Mouse (Mus musculus) hindbrain, embryonic 15.5 days (tissue): ENCODE results near the gene Fam189b. TPM values are rescaled to one million over a fixed set of nuclear protein-coding genes. Genes with fewer than 3 reads are reported as not detected.
A peak's percentile ranks its signal among the peaks of the same experiment; 100 is the strongest.

ENCODE experiments used
- ATAC-seq: fragments of 200-750 bp; cut with Nextera tagmentation; 2 replicates; pipeline ENCODE4 v1.8.0; 2017; ENCODE audit warnings: low read depth, moderate number of reproducible peaks, moderate TSS enrichment; ENCODE audit not compliant: low FRiP score
- H3K27ac ChIP-seq: fragments of 300-500 bp; sonication (generic); replicated peaks from 2 replicates; pipeline ENCODE4 v1.5.1; 2015; ENCODE audit warnings: mild to moderate bottlenecking, inconsistent platforms
- H3K27me3 ChIP-seq: fragments of 300-500 bp; sonication (generic); 2 replicates; pipeline ENCODE4 v1.6.1; 2015; ENCODE audit warnings: control low read depth, inconsistent platforms
- H3K36me3 ChIP-seq: fragments of 300-500 bp; sonication (generic); 2 replicates; pipeline ENCODE4 v1.6.1; 2015; ENCODE audit warnings: control low read depth, inconsistent platforms
- H3K4me1 ChIP-seq: fragments of 300-500 bp; sonication (generic); replicated peaks from 2 replicates; pipeline ENCODE4 v1.6.1; 2015; ENCODE audit warnings: control low read depth, inconsistent platforms
- H3K4me2 ChIP-seq: fragments of 300-500 bp; sonication (generic); 2 replicates; pipeline ENCODE4 v1.6.1; 2015; ENCODE audit warnings: moderate library complexity, mild to moderate bottlenecking, inconsistent platforms
- H3K4me3 ChIP-seq: fragments of 300-500 bp; sonication (generic); 2 replicates; pipeline ENCODE4 v1.5.1; 2015; ENCODE audit warnings: mild to moderate bottlenecking, inconsistent platforms
- H3K9ac ChIP-seq: fragments of 300-500 bp; sonication (generic); 2 replicates; pipeline ENCODE4 v1.6.1; 2015; ENCODE audit warnings: inconsistent platforms
- H3K9me3 ChIP-seq: fragments of 300-500 bp; sonication (generic); 2 replicates; pipeline ENCODE4 v1.6.1; 2016; ENCODE audit warnings: control low read depth, inconsistent platforms
- WGBS: fragments of 180-500 bp; shearing (Covaris S2); methylation state at CpG from one replicate; pipeline ENCODE4 v1.1.7; 2015; 5-methylcytosine and 5-hydroxymethylcytosine counted together
- polyA plus RNA-seq: library from polyadenylated mRNA; unstranded; fragments of >200 nt; fragmentation: Nextera tagmentation; extraction: Ambion mirVana; gene quantifications from 2 replicates; pipeline ENCODE4 v1.2.1, GENCODE M21; 2015

Gene Fam189b
- polyA plus RNA-seq, 1 experiment from 2014 or later, result 39.2 TPM

DNA sequence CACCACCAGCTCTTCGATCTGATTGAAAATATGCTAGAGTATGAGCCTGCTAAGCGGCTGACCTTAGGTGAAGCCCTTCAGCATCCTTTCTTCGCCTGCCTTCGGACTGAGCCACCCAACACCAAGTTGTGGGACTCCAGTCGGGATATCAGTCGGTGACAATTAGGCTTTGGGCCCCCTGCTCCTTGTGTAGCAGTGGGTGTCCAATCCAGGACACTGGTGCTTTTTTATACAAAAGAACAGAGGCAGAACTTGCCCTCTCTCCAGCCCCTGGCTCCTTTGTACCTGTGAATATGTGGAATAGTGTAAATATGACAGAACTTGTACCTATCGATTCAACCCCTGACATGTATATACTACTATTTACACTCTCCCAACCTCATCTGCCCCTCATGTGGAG is 6.5 kb upstream of the Fam189b start:
- Histone ChIP-seq H3K4me3 (no peak overlapping the region), H3K4me1 (peaks cover 15% of the 10 kb centered on the region), H3K27ac (no peak overlapping the region), H3K9ac (no peak overlapping the region), H3K27me3 (no peaks in the 10 kb centered on the region), H3K9me3 (no peaks in the 10 kb centered on the region), H3K4me2 (no peak overlapping the region), H3K36me3 (peaks cover 75% of the 10 kb centered on the region)
- no peak for ATAC-seq
- WGBS, result 80% methylated on average over 7 of the region's 7 CpGs

DNA sequence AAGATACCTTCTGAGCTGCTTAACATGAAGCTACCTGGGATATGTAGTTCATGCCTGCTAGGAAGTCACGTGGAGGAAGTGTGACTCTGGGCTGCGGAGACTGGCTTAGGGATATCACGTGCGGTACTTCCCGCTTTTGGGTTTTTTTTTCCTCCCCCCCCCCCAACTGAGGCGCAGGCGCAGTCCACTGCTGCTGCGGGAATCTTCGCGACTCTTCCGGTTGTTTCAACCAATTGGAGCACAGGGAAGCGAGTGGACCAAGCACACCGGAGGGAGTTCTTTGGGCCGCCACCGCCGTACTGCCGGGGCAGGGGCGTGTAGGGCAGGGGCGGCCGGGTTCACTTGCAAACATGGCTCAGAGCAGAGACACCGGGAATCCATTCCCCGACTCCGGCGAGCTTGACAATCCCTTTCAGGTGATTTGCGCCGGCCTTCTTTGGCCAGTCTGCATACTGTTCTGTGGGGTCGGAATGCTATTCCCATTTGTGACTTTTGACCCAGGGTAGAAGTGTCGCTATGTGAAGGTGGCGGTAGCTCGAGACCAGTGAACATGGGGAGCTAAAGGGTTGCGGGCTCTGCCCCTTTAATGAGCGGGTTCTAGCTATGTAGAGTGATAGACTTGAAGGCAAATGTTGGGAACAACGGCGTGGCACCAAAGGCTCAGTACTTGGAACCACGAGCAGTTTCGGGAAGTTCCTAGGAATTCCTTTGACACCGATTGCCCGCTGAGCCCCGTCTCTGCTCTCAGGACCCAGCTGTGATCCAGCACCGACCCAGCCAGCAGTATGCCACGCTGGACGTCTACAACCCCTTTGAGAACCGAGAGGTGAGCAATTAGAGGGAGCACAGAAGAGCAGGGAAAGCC is 5.5 kb upstream of the Fam189b start, which contains the start of gene Scamp3:
Gene Scamp3, plus strand, starts transcription at position 232 of the 865 bp plus-strand sequence.
- Histone ChIP-seq H3K9ac (peak within 1 kb of the TSS; percentile 71), H3K27me3 (no peaks in the 10 kb centered on the region), H3K4me1 (peaks cover 15% of the 10 kb centered on the region), H3K4me2 (peak within 1 kb of the TSS; percentile 78), H3K4me3 (peak within 1 kb of the TSS; percentile 65), H3K27ac (peak within 1 kb of the TSS; percentile 73), H3K9me3 (no peaks in the 10 kb centered on the region), H3K36me3 (peaks cover 70% of the 10 kb centered on the region)
- ATAC-seq, result peak; percentile 97
- WGBS, result under 1% methylated on average over 43 of the region's 43 CpGs

DNA sequence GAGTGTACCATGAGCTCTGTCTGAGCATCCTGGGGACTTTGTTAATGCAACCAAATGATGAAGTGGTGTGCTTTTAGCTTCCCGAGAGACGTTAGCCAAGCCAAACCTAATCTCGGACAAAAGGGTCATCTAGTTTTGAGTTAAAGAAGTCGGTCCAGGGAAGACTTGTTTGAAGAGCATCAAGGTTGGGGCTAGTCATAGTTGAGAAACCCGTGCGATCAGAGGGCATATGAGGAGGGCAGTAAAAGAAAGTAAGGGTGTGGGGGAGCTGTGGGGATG is 4.9 kb upstream of the Fam189b start:
- Histone ChIP-seq H3K36me3 (peaks cover 65% of the 10 kb centered on the region), H3K4me1 (peaks cover 18% of the 10 kb centered on the region), H3K4me3 (peak overlapping the region; percentile 65), H3K27me3 (no peaks in the 10 kb centered on the region), H3K4me2 (peak overlapping the region; percentile 78), H3K27ac (peak overlapping the region; percentile 73), H3K9ac (peak overlapping the region; percentile 71), H3K9me3 (no peaks in the 10 kb centered on the region)
- 12% methylated on average over 6 of the region's 6 CpGs for WGBS
- no peak for ATAC-seq

DNA sequence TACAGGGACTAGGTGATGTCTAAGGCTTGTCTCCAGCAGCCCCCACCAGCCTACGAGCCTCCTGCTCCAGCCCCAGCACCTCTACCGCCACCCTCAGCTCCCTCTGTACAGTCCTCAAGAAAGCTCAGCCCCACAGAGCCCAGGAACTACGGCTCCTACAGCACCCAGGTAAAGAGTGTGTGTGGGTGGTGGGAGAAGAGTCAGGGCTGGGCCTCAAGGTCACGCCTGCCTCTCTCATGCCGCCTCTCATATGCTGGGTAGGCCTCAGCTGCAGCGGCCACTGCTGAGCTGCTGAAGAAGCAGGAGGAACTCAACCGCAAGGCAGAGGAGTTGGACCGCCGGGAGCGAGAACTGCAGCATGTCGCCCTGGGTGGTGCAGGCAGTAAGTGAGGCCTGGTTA is 3.9 kb upstream of the Fam189b start:
- no peaks in the 10 kb centered on the region for H3K27me3 ChIP-seq
- H3K4me1 ChIP-seq, result peaks cover 27% of the 10 kb centered on the region
- whole genome bisulfite sequencing, result 92% methylated on average over 11 of the region's 11 CpGs
- H3K4me3 ChIP-seq, result 0 out of 2 replicates have a peak overlapping the region, but pooled peaks have one; percentile 65
- H3K27ac ChIP-seq, result no peak overlapping the region
- no peak for ATAC-seq
- no peak overlapping the region for H3K9ac ChIP-seq
- H3K9me3 ChIP-seq, result no peaks in the 10 kb centered on the region
- H3K36me3 ChIP-seq, result peaks cover 55% of the 10 kb centered on the region
- no peak overlapping the region; the same call in 1 of the 2 replicates for H3K4me2 ChIP-seq

DNA sequence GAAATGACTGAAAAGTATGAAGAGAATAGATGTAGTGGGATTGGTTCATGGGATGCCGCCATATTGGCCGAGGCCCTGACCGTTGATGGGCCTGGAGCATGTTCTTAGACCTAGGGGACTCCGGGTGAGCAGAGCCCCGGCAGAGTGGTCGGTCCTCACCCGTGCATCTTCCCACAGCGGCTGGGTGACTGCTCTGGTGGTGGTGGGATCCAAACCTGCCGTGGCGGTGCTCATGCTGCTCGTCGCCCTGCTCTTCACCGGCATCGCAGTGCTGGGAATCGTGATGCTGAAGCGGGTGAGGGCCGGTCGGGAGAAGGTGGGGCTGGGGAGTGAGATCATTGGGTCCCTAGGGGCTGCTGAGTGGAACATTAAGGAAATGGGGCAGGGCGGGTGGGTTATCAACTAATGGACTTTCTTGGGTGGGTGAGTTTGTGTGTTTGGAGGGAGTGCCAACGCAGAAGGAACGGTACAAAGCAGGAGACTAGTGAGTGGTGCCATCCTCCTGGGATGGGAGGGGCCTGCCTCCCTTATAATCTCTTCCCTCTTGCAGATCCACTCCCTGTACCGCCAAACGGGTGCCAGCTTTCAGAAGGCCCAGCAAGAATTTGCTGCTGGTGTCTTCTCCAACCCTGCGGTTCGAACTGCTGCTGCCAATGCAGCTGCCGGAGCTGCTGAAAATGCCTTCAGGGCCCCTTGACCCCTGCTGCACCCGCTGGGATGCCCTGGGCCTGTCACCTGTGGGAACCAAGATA is 1.0 kb upstream of the Fam189b start:
- peaks cover 30% of the 10 kb centered on the region for H3K36me3 ChIP-seq
- H3K9ac ChIP-seq, result no peak overlapping the region
- ATAC-seq, result no peak
- 0 out of 2 replicates have a peak overlapping the region, but pooled peaks have one; percentile 91 for H3K27ac ChIP-seq
- no peak overlapping the region for H3K4me2 ChIP-seq
- peaks cover 40% of the 10 kb centered on the region for H3K4me1 ChIP-seq
- H3K27me3 ChIP-seq, result no peaks in the 10 kb centered on the region
- H3K9me3 ChIP-seq, result no peaks in the 10 kb centered on the region
- H3K4me3 ChIP-seq, result no peak overlapping the region
- WGBS, result 94% methylated on average over 27 of the region's 27 CpGs

DNA sequence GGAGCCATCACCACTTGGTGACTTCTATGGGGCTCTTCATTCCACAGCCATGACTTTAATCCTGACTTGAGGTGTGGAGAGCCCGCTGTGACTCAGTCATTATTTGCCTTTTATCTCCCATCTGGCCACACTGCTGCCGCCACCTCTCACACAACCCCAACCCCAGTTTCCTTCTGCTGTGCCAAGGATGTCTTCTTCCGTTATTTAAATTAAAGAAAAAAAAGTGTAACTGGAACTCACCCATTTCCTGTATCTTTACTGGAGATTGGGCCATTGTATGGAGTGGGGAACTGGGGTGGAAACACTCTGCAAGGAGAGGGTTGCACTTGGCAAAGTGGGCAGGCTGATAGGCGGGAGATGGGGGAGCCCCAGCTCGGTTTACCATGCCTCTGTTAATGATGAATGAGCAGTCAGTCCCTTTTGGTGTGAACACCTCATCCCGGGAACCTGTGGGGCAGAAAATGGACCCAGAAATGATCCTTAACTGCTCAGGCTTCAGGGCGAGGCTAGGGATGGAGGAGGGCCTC is 349 bp upstream of the Fam189b start:
- Histone ChIP-seq H3K9ac (no peak overlapping the region; the same call in 1 of the 2 replicates), H3K9me3 (no peaks in the 10 kb centered on the region), H3K27ac (peak overlapping the region; percentile 91), H3K4me2 (peak overlapping the region; percentile 87), H3K27me3 (no peaks in the 10 kb centered on the region), H3K4me3 (peak overlapping the region; percentile 53), H3K36me3 (peaks cover 30% of the 10 kb centered on the region), H3K4me1 (peaks cover 40% of the 10 kb centered on the region)
- WGBS, result 53% methylated on average over 7 of the region's 7 CpGs
- peak; percentile 24; the same call in 1 of the 2 replicates for ATAC-seq

DNA sequence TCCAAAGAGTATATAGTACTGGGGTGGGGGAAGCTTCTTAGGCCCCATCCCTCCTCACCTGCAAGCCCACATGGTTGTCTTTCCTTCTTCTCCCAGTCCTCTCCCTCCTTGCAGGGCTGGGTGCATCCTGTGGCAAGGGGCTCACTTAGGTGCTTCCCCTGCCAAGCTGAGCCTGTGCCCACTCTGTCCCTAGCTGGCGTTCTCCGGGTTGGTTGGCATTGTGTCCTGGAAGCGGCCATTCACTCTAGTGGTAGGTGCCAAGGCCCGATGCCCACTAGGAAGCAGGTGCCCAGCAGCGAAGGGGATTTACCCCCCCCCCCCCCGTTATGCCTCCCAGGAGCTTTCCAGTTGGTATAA is 994 bp downstream of the Fam189b start:
- peak; percentile 6; the same call in 1 of the 2 replicates for ATAC-seq
- 59% methylated on average over 6 of the region's 6 CpGs for WGBS
- peaks cover 39% of the 10 kb centered on the region for H3K36me3 ChIP-seq

DNA sequence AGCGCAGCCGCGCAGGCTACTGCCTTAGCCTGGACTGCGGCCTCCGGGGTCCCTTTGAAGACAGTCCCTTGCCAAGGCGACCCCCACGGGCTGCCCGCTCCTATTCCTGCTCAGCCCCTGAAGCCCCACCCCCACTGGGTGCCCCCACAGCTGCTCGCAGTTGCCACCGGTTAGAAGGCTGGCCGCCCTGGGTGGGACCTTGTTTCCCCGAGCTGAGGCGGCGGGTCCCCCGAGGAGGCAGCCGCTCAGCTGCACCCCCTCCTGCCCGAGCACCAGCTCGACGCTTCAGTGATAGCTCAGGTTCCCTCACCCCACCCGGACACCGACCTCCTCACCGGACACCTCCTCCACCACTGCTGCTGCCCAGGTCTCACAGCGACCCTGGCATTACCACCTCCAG is 4.3 kb downstream of the Fam189b start:
- H3K36me3 ChIP-seq, result peaks cover 9% of the 10 kb centered on the region
- H3K27ac ChIP-seq, result no peak overlapping the region
- no peaks in the 10 kb centered on the region for H3K27me3 ChIP-seq
- H3K4me2 ChIP-seq, result no peak overlapping the region
- 36% methylated on average over 23 of the region's 23 CpGs for WGBS
- no peak for ATAC-seq
- no peak overlapping the region for H3K9ac ChIP-seq
- no peaks in the 10 kb centered on the region for H3K9me3 ChIP-seq
- H3K4me3 ChIP-seq, result no peak overlapping the region
- H3K4me1 ChIP-seq, result peaks cover 25% of the 10 kb centered on the region

More for the DNA sequence above, 994 bp downstream of the Fam189b start:
- Histone ChIP-seq H3K4me2 (peak overlapping the region; percentile 87), H3K4me1 (peaks cover 29% of the 10 kb centered on the region), H3K9ac (peak overlapping the region; percentile 82), H3K27me3 (no peaks in the 10 kb centered on the region), H3K4me3 (peak overlapping the region; percentile 53), H3K9me3 (no peaks in the 10 kb centered on the region), H3K27ac (peak overlapping the region; percentile 91)

DNA sequence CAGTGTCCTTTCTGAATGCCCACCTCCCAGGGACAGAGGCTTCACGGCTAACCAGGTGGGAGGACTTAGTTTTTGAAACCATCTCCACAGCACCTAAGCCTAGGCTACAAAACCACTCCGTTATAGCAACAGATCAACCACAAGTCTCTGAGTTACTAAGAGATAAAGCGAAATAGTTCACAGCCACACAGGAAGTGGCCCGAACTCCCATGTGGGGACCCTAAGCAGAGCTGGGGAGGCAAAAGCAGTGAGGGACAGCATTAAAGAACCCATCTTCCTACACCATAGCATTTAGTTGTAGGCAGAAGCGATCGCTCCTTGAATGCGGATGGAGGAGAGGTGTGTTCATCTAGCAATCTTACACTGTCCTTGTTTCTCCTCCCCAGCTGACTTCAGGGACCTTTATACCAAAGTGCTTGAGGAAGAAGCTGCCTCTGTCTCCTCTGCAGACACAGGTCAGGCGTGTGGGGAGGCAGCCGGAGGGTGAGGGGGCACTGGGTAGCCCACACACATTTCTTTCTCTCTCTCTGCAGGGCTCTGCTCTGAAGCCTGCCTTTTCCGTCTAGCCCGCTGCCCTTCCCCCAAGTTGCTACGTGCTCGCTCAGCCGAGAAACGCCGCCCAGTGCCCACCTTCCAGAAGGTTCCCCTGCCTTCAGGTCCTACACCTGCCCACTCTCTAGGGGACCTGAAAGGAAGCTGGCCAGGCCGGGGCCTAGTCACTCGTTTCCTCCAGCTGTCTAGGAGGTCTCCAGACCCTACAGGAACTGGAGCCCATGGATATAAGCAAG is 4.9 kb downstream of the Fam189b start:
- H3K9me3 ChIP-seq, result no peaks in the 10 kb centered on the region
- peaks cover 22% of the 10 kb centered on the region for H3K4me1 ChIP-seq
- no peak for ATAC-seq
- no peak overlapping the region for H3K9ac ChIP-seq
- peaks cover 9% of the 10 kb centered on the region for H3K36me3 ChIP-seq
- H3K4me2 ChIP-seq, result no peak overlapping the region
- no peaks in the 10 kb centered on the region for H3K27me3 ChIP-seq
- H3K27ac ChIP-seq, result no peak overlapping the region
- no peak overlapping the region for H3K4me3 ChIP-seq
- WGBS, result 63% methylated on average over 18 of the region's 18 CpGs

DNA sequence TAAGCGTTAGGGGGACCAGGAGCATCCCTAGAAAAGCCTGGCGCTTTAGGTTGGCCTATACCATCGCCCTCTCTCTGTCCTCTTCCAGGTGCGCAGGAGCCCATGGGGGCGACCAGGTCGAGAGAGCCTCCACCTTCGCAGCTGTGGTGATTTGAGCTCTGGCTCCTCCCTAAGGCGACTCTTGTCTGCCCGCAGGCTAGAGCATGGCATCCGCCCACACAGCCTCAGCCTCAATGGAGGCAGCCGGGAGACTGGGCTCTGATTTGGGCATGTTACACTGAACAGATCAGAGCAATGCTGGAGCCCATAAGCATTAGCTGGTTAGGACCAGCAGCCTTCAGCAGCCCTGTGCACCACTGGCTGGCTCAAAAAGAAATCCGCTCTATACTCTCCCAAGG is 5.5 kb downstream of the Fam189b start:
- Histone ChIP-seq H3K27me3 (no peaks in the 10 kb centered on the region), H3K9me3 (no peaks in the 10 kb centered on the region), H3K27ac (no peak overlapping the region), H3K4me2 (no peak overlapping the region), H3K4me1 (peaks cover 19% of the 10 kb centered on the region), H3K9ac (no peak overlapping the region), H3K36me3 (peaks cover 9% of the 10 kb centered on the region), H3K4me3 (no peak overlapping the region)
- no peak for ATAC-seq
- WGBS, result 62% methylated on average over 12 of the region's 12 CpGs

DNA sequence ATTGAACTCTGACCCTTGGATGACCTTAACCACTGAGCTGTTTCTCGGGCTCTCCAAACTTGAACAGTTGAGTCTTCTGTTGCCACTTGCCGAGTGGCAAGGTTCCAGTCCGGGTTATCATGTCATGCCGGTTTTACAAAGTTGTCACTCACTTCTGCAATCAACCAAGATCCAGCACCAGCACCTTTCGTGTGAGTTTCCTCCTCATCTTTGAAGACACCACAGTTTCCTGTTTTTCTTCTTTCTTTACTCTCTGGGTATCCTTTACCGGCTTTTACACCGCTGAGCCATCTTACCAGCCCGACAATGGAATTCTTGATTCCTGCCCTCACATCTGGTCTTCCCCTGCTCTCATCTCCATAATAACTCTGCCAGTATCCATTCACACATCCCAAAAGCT is 7.5 kb downstream of the Fam189b start:
- H3K36me3 ChIP-seq, result peaks cover 9% of the 10 kb centered on the region
- 90% methylated on average over 8 of the region's 8 CpGs for WGBS
- no peak overlapping the region for H3K4me3 ChIP-seq
- no peak overlapping the region for H3K9ac ChIP-seq
- H3K4me2 ChIP-seq, result no peak overlapping the region
- H3K4me1 ChIP-seq, result no peaks in the 10 kb centered on the region
- no peak for ATAC-seq
- H3K27ac ChIP-seq, result no peak overlapping the region
- H3K9me3 ChIP-seq, result no peaks in the 10 kb centered on the region
- no peaks in the 10 kb centered on the region for H3K27me3 ChIP-seq
